Mouse (Mus musculus) liver, embryonic 11.5 days (tissue): ENCODE measurements around the gene Elof1. TPM values are rescaled to one million over a fixed set of nuclear protein-coding genes. Genes with fewer than 3 reads are reported as not detected.

ENCODE experiments used
- ATAC-seq: fragments of 200-750 bp; cut with Nextera tagmentation; replicated peaks from 2 replicates; pipeline ENCODE4 v1.8.0; 2017; ENCODE audit warnings: moderate number of reproducible peaks, mild to moderate bottlenecking, moderate TSS enrichment, moderate library complexity; ENCODE audit not compliant: low FRiP score
- DNase-seq: peaks from one replicate; pipeline ENCODE4 v3.0.0-alpha.2; 2017; ENCODE audit warnings: low spot score
- H3K27ac ChIP-seq: fragments of 300-500 bp; sonication (generic); 2 replicates; pipeline ENCODE4 v1.5.1; 2014; ENCODE audit warnings: mild to moderate bottlenecking, low read depth, low read length, control low read depth
- H3K27me3 ChIP-seq: fragments of 300-500 bp; sonication (generic); replicated peaks from 2 replicates; pipeline ENCODE4 v1.6.1; 2014; ENCODE audit warnings: low read length, mixed read lengths; ENCODE audit not compliant: control insufficient read depth, insufficient read depth
- H3K36me3 ChIP-seq: fragments of 300-500 bp; sonication (generic); 2 replicates; pipeline ENCODE4 v1.6.1; 2014; ENCODE audit warnings: mild to moderate bottlenecking, low read length, moderate library complexity, mixed read lengths; ENCODE audit not compliant: control insufficient read depth, insufficient read depth
- H3K4me1 ChIP-seq: fragments of 300-500 bp; sonication (generic); replicated peaks from 2 replicates; pipeline ENCODE4 v1.6.1; 2014; ENCODE audit warnings: low read length, mixed read lengths; ENCODE audit not compliant: control insufficient read depth, insufficient read depth
- H3K4me2 ChIP-seq: fragments of 300-500 bp; sonication (generic); 2 replicates; pipeline ENCODE4 v1.6.1; 2014; ENCODE audit warnings: mild to moderate bottlenecking, control low read depth, moderate library complexity
- H3K4me3 ChIP-seq: fragments of 300-500 bp; sonication (generic); 2 replicates; pipeline ENCODE4 v1.5.1; 2014; ENCODE audit warnings: low read depth, low read length, control low read depth
- H3K9ac ChIP-seq: fragments of 300-500 bp; sonication (generic); 2 replicates; pipeline ENCODE4 v1.6.1; 2014; ENCODE audit warnings: low read depth, low read length, control low read depth
- H3K9me3 ChIP-seq: fragments of 300-500 bp; sonication (generic); 2 replicates; pipeline ENCODE4 v1.6.1; 2016; ENCODE audit warnings: low read length, inconsistent platforms, mixed read lengths; ENCODE audit not compliant: control insufficient read depth
- WGBS: fragments of 180-500 bp; shearing (Covaris S2); extraction: QIAGEN DNeasy Blood & Tissue Kit; methylation state at CpG from one replicate; pipeline ENCODE4 v1.1.7; 2014; 5-methylcytosine and 5-hydroxymethylcytosine counted together
- polyA plus RNA-seq: library from polyadenylated mRNA; unstranded; fragments of >200 nt; fragmentation: Nextera tagmentation; extraction: Ambion mirVana; gene quantifications from 2 replicates; pipeline ENCODE4 v1.2.1, GENCODE M21; 2014

Elof1 gene
- polyA plus RNA-seq, 1 experiment from 2014 or later, result 169 TPM

- no peak overlapping the region for H3K9ac ChIP-seq
- H3K4me2 ChIP-seq, result no peak overlapping the region
- DNase-seq, result peak; percentile 80
- ATAC-seq, result peak; percentile 51
- H3K9me3 ChIP-seq, result peaks cover 4% of the 10 kb centered on the region; the same call in 1 of the 2 replicates
- 49% methylated on average over 17 of the region's 17 CpGs for WGBS
- no peak overlapping the region for H3K4me3 ChIP-seq
- no peaks in the 10 kb centered on the region for H3K4me1 ChIP-seq
- H3K36me3 ChIP-seq, result no peaks in the 10 kb centered on the region
- H3K27ac ChIP-seq, result no peak overlapping the region
- H3K27me3 ChIP-seq, result no peaks in the 10 kb centered on the region
Measured at GRCm38 (mm10) chr9:22143108-22144037, 26.4 kb upstream of the Elof1 start.

- ATAC-seq, result no peak
Measured at GRCm38 (mm10) chr9:22139746-22140145, 22.8 kb upstream of the Elof1 start.

GRCm38 (mm10) chr9:22138480-22138879, 21.5 kb upstream of the Elof1 start:
- no peak overlapping the region for H3K27ac ChIP-seq
- peaks cover 4% of the 10 kb centered on the region; the same call in 1 of the 2 replicates for H3K9me3 ChIP-seq
- WGBS, result 31% methylated on average over 2 of the region's 2 CpGs

More at GRCm38 (mm10) chr9:22139746-22140145, 22.8 kb upstream of the Elof1 start:
- Histone ChIP-seq H3K4me3 (no peak overlapping the region), H3K9me3 (peaks cover 4% of the 10 kb centered on the region; the same call in 1 of the 2 replicates), H3K9ac (no peak overlapping the region), H3K27ac (no peak overlapping the region), H3K4me2 (no peak overlapping the region), H3K36me3 (no peaks in the 10 kb centered on the region), H3K4me1 (peaks cover 14% of the 10 kb centered on the region), H3K27me3 (no peaks in the 10 kb centered on the region)
- 91% methylated on average over 5 of the region's 5 CpGs for WGBS
- no peak for DNase-seq

GRCm38 (mm10) chr9:22136765-22137547, 20.0 kb upstream of the Elof1 start:
- 20% methylated on average over 23 of the region's 23 CpGs for WGBS
- ATAC-seq, result peak; percentile 27; the same call in 1 of the 2 replicates
- Histone ChIP-seq H3K27ac (peak overlapping the region; percentile 95), H3K36me3 (no peaks in the 10 kb centered on the region), H3K9ac (peak overlapping the region; percentile 60), H3K27me3 (no peaks in the 10 kb centered on the region), H3K4me1 (peaks cover 23% of the 10 kb centered on the region), H3K4me2 (peak overlapping the region; percentile 58), H3K9me3 (peaks cover 4% of the 10 kb centered on the region; the same call in 1 of the 2 replicates), H3K4me3 (peak overlapping the region; percentile 53)
- DNase-seq, result no peak

More at GRCm38 (mm10) chr9:22138480-22138879, 21.5 kb upstream of the Elof1 start:
- H3K4me3 ChIP-seq, result no peak overlapping the region
- no peak overlapping the region for H3K9ac ChIP-seq
- DNase-seq, result no peak
- no peak for ATAC-seq
- H3K36me3 ChIP-seq, result no peaks in the 10 kb centered on the region
- H3K4me2 ChIP-seq, result no peak overlapping the region
- peaks cover 18% of the 10 kb centered on the region for H3K4me1 ChIP-seq
- no peaks in the 10 kb centered on the region for H3K27me3 ChIP-seq

GRCm38 (mm10) chr9:22135644-22136390, 18.8 kb upstream of the Elof1 start, which contains the start of gene Acp5:
Acp5 (minus strand) TSS chr9:22135711.
- H3K27ac ChIP-seq, result peak within 1 kb of the TSS; percentile 95
- ATAC-seq (peak; percentile 90), DNase-seq (peak; percentile 57)
- 39% methylated on average over 7 of the region's 7 CpGs for WGBS
- peak within 1 kb of the TSS; percentile 71 for H3K9ac ChIP-seq
- peaks cover 33% of the 10 kb centered on the region for H3K4me1 ChIP-seq
- H3K36me3 ChIP-seq, result no peaks in the 10 kb centered on the region
- H3K4me3 ChIP-seq, result peak within 1 kb of the TSS; percentile 53
- peaks cover 4% of the 10 kb centered on the region; the same call in 1 of the 2 replicates for H3K9me3 ChIP-seq
- H3K27me3 ChIP-seq, result no peaks in the 10 kb centered on the region
- H3K4me2 ChIP-seq, result peak within 1 kb of the TSS; percentile 95

- peak overlapping the region; percentile 90 for H3K27ac ChIP-seq
- H3K4me1 ChIP-seq, result peaks cover 37% of the 10 kb centered on the region
- ATAC-seq (peak; percentile 48), DNase-seq (no peak)
- H3K27me3 ChIP-seq, result no peaks in the 10 kb centered on the region
- 67% methylated on average over 9 of the region's 9 CpGs for WGBS
- peak overlapping the region; percentile 71 for H3K9ac ChIP-seq
- peak overlapping the region; percentile 95 for H3K4me2 ChIP-seq
- H3K4me3 ChIP-seq, result peak overlapping the region; percentile 53
- no peaks in the 10 kb centered on the region for H3K36me3 ChIP-seq
- H3K9me3 ChIP-seq, result peaks cover 4% of the 10 kb centered on the region; the same call in 1 of the 2 replicates
Measured at GRCm38 (mm10) chr9:22134988-22135643, 18.1 kb upstream of the Elof1 start.

GRCm38 (mm10) chr9:22134246-22134890, 17.4 kb upstream of the Elof1 start:
- Histone ChIP-seq H3K4me1 (peaks cover 37% of the 10 kb centered on the region), H3K9ac (peak overlapping the region; percentile 71)
- 69% methylated on average over 7 of the region's 7 CpGs for WGBS

More at GRCm38 (mm10) chr9:22134246-22134890, 17.4 kb upstream of the Elof1 start:
- ATAC-seq (no peak), DNase-seq (no peak)
- Histone ChIP-seq H3K4me3 (peak overlapping the region; percentile 53), H3K9me3 (peaks cover 4% of the 10 kb centered on the region; the same call in 1 of the 2 replicates), H3K4me2 (peak overlapping the region; percentile 95), H3K27ac (peak overlapping the region; percentile 90), H3K36me3 (0 out of 2 replicates have a peak, but pooled peaks cover 3% of the 10 kb centered on the region), H3K27me3 (no peaks in the 10 kb centered on the region)
